Mouse (Mus musculus): Measurements from ENCODE around the gene Pak1. TPM values are rescaled to one million over a fixed set of nuclear protein-coding genes. Genes with fewer than 3 reads are reported as not detected.

Pak1 gene
- polyA plus RNA-seq, 1 experiment from 2014 or later = 28.8 TPM

DNA sequence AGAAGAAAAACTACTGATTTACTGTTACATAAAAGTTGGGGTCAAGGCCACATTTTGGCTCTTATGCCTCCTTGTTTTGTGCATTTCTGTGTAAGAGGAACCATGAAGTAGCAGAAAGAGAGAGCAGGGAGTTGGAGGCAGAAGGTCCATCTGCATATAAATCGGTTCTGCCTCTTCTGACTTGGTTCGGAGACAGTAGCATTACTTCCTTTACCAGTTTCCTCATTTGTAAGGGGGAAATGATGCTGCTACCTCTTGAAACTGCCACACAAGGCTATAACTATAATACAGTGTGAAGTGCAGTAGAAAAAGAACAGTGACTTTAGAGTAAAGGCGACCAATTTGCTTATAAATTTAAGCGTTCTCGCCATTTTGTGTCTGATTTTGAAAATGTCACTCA, 21.0 kb downstream of the Pak1 start:
- no peaks in the 10 kb centered on the region for H3K4me1 ChIP-seq (replicated peaks; ENCODE audit: control insufficient read depth, insufficient read depth, low read length)
- 85% methylated on average over 5 of the region's 5 CpGs for WGBS

DNA sequence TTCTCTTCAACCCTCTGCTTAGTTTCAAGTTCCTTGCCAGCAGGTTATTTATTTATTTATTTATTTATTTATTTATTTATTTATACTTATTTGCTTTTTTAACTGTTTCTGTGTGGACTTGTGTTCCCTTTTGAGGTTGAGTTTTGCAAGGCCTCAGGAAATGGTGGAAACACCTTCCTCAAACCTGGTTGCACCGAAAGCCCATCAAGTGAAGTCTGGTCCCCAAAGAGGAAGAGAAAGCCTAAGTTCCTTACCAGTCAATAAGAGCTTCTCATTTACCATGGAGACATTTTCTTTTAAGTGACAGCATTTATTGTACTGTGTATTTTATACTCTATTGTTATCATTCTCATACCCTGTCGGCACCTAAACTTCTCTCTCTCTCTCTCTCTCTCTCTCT, 33.5 kb downstream of the Pak1 start:
- Histone ChIP-seq H3K36me3 (ENCODE audit: control insufficient read depth, insufficient read depth) (no peaks in the 10 kb centered on the region), H3K4me3 (ENCODE audit: low read depth, low read length) (no peak overlapping the region), H3K27me3 (replicated peaks; ENCODE audit: control insufficient read depth, insufficient read depth, low read length) (no peaks in the 10 kb centered on the region), H3K9me3 (ENCODE audit: control insufficient read depth) (no peaks in the 10 kb centered on the region), H3K9ac (ENCODE audit: low read depth, low read length) (no peak overlapping the region), H3K4me2 (replicated peaks; ENCODE audit: low read depth) (no peak overlapping the region), H3K4me1 (replicated peaks; ENCODE audit: control insufficient read depth, insufficient read depth, low read length) (no peaks in the 10 kb centered on the region), H3K27ac (ENCODE audit: low read depth, low read length) (no peak overlapping the region)
- WGBS = 87% methylated on average over 2 of the region's 2 CpGs
- ATAC-seq = no peak
- no peak for TF ChIP-seq CTCF (IDR thresholded peaks at IDR 0.05; ENCODE audit: low read depth)

More for the DNA sequence above, 21.0 kb downstream of the Pak1 start:
- Histone ChIP-seq H3K4me2 (replicated peaks; ENCODE audit: low read depth) (no peak overlapping the region), H3K27ac (ENCODE audit: low read depth, low read length) (no peak overlapping the region), H3K27me3 (replicated peaks; ENCODE audit: control insufficient read depth, insufficient read depth, low read length) (no peaks in the 10 kb centered on the region), H3K36me3 (ENCODE audit: control insufficient read depth, insufficient read depth) (no peaks in the 10 kb centered on the region), H3K9ac (ENCODE audit: low read depth, low read length) (no peak overlapping the region), H3K4me3 (ENCODE audit: low read depth, low read length) (no peak overlapping the region), H3K9me3 (ENCODE audit: control insufficient read depth) (no peaks in the 10 kb centered on the region)
- no peak for TF ChIP-seq CTCF (IDR thresholded peaks at IDR 0.05; ENCODE audit: low read depth)
- ATAC-seq = no peak

DNA sequence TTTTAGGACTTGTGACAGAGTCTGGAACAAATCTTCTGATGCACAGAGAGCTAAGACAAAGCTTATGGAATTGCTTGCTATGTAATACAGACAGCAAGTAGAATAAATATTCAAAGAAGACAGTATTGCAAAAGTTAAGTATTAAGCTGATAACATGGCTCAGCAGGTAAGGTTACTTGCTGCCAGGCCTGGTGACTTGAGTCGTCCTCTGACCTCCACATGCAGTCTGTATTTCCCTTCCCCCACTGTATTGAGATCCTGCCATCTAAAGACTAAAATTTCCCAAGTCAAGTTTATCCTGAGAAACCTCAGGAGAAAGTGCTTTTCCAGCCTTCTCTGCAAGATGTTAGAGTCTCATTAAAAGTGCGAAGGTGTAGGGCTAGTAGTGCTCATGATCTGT, 40.8 kb downstream of the Pak1 start:
- Histone ChIP-seq H3K9ac (ENCODE audit: low read depth, low read length) (no peak overlapping the region), H3K4me3 (ENCODE audit: low read depth, low read length) (no peak overlapping the region), H3K4me2 (replicated peaks; ENCODE audit: low read depth) (no peak overlapping the region), H3K9me3 (ENCODE audit: control insufficient read depth) (no peaks in the 10 kb centered on the region), H3K27me3 (replicated peaks; ENCODE audit: control insufficient read depth, insufficient read depth, low read length) (no peaks in the 10 kb centered on the region), H3K36me3 (ENCODE audit: control insufficient read depth, insufficient read depth) (no peaks in the 10 kb centered on the region), H3K4me1 (replicated peaks; ENCODE audit: control insufficient read depth, insufficient read depth, low read length) (no peaks in the 10 kb centered on the region), H3K27ac (ENCODE audit: low read depth, low read length) (no peak overlapping the region)
- TF ChIP-seq CTCF (IDR thresholded peaks at IDR 0.05; ENCODE audit: low read depth) = no peak
- ATAC-seq = no peak
- 50% methylated on average over 2 of the region's 2 CpGs for WGBS

DNA sequence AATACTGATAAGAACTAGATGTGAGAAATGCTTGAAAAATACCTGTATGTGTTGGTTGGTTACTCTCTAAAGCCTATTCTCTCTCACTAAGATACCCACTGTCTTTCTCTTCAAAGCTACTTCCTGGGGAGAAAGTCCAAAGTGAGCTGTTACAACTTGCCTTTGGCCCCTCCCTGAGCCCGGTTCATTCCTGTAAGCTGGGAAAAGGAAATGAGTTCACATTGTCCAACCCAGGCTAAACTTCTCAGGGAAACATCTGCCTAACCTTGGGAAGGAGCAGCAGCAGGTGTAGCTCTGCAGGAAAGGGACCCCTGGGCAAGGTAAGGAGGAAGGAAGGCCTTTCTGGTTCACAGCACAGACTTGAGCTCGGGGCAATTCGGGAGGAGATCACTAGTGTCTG, 42.4 kb downstream of the Pak1 start:
- Histone ChIP-seq H3K4me1 (replicated peaks; ENCODE audit: control insufficient read depth, insufficient read depth, low read length) (no peaks in the 10 kb centered on the region), H3K4me3 (ENCODE audit: low read depth, low read length) (peak overlapping the region; percentile 24), H3K9ac (ENCODE audit: low read depth, low read length) (no peak overlapping the region), H3K27me3 (replicated peaks; ENCODE audit: control insufficient read depth, insufficient read depth, low read length) (no peaks in the 10 kb centered on the region), H3K36me3 (ENCODE audit: control insufficient read depth, insufficient read depth) (no peaks in the 10 kb centered on the region), H3K27ac (ENCODE audit: low read depth, low read length) (peak overlapping the region; percentile 88), H3K4me2 (replicated peaks; ENCODE audit: low read depth) (peak overlapping the region; percentile 56), H3K9me3 (ENCODE audit: control insufficient read depth) (no peaks in the 10 kb centered on the region)
- peak; percentile 90 for ATAC-seq
- 38% methylated on average over 3 of the region's 3 CpGs for WGBS
- no peak for TF ChIP-seq CTCF (IDR thresholded peaks at IDR 0.05; ENCODE audit: low read depth)

DNA sequence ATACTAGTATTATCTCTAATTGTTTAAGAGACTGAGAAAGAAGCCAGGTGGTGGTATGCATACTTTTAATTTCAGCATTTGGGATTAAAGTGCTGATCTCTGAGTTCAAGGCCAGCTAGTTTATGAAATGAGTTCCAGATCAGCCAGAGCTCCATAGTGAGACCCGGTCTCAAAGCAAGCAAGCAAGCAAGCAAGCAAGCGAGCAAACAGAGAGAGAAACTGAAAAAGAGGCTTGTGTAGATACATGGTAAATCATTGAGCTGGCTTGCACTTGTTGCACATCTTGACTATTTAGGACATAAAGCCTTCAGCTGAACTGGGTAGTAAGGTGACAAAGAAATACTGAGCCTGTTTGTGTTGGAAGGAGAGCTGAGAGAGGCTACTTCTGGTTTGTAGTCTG, 44.6 kb downstream of the Pak1 start:
- no peaks in the 10 kb centered on the region for H3K9me3 ChIP-seq (ENCODE audit: control insufficient read depth)
- no peaks in the 10 kb centered on the region for H3K36me3 ChIP-seq (ENCODE audit: control insufficient read depth, insufficient read depth)
- no peak overlapping the region for H3K9ac ChIP-seq (ENCODE audit: low read depth, low read length)
- WGBS = 32% methylated on average over 2 of the region's 2 CpGs
- H3K4me3 ChIP-seq (ENCODE audit: low read depth, low read length) = no peak overlapping the region
- no peak overlapping the region for H3K27ac ChIP-seq (ENCODE audit: low read depth, low read length)
- no peak for TF ChIP-seq CTCF (IDR thresholded peaks at IDR 0.05; ENCODE audit: low read depth)
- no peak overlapping the region for H3K4me2 ChIP-seq (replicated peaks; ENCODE audit: low read depth)
- no peaks in the 10 kb centered on the region for H3K4me1 ChIP-seq (replicated peaks; ENCODE audit: control insufficient read depth, insufficient read depth, low read length)
- no peak for ATAC-seq
- H3K27me3 ChIP-seq (replicated peaks; ENCODE audit: control insufficient read depth, insufficient read depth, low read length) = no peaks in the 10 kb centered on the region

DNA sequence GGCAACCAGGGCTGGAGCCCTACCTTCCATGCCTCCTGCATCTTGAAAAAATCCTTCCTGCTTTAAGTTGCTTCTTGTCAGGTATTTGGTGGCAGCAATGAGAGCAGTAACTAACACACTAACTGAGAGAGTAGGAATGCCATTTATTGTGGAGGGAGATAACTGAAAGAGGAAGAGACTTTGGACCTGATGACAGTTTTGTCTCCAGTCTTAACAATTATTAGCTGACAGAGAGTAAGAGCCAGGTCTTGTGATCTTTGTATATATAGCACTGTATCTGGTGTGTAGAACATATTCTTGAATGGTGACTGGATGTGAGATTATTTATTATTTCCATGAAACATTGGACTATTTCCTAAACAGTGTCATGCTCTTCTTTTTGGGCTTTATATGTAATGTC, 50.2 kb downstream of the Pak1 start:
- ATAC-seq = peak; percentile 70
- no peaks in the 10 kb centered on the region for H3K36me3 ChIP-seq (ENCODE audit: control insufficient read depth, insufficient read depth)
- no peak for TF ChIP-seq CTCF (IDR thresholded peaks at IDR 0.05; ENCODE audit: low read depth)
- no peak overlapping the region for H3K4me2 ChIP-seq (replicated peaks; ENCODE audit: low read depth)
- H3K4me3 ChIP-seq (ENCODE audit: low read depth, low read length) = no peak overlapping the region
- H3K9me3 ChIP-seq (ENCODE audit: control insufficient read depth) = no peaks in the 10 kb centered on the region
- no peak overlapping the region for H3K9ac ChIP-seq (ENCODE audit: low read depth, low read length)
- H3K4me1 ChIP-seq (replicated peaks; ENCODE audit: control insufficient read depth, insufficient read depth, low read length) = peaks cover 5% of the 10 kb centered on the region; the same call in 1 of the 2 replicates
- H3K27me3 ChIP-seq (replicated peaks; ENCODE audit: control insufficient read depth, insufficient read depth, low read length) = no peaks in the 10 kb centered on the region
- 0 out of 2 replicates have a peak overlapping the region, but pooled peaks have one; percentile 5 for H3K27ac ChIP-seq (ENCODE audit: low read depth, low read length)

DNA sequence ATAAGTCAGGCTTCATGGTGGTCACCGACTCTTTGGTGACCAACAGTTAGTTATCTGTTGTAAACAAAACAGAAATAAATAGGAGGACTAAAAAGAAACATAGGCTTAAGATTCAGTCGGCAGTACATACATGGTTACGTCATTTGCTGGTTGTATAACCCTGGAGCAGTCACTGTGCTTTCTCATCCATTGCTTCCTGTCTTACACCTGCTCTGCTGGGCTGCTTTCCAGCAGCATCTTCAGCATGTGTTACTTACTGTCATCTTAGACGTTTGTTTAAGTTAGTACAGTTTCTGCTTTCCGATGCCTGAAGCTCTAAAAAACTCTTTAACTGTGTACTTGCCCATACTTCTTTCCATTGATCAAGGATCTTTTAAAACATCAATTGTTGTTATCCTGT, 53.0 kb downstream of the Pak1 start:
- Histone ChIP-seq H3K4me3 (ENCODE audit: low read depth, low read length) (no peak overlapping the region), H3K36me3 (ENCODE audit: control insufficient read depth, insufficient read depth) (no peaks in the 10 kb centered on the region), H3K27me3 (replicated peaks; ENCODE audit: control insufficient read depth, insufficient read depth, low read length) (no peaks in the 10 kb centered on the region), H3K27ac (ENCODE audit: low read depth, low read length) (no peak overlapping the region), H3K9ac (ENCODE audit: low read depth, low read length) (no peak overlapping the region), H3K4me1 (replicated peaks; ENCODE audit: control insufficient read depth, insufficient read depth, low read length) (peaks cover 5% of the 10 kb centered on the region; the same call in 1 of the 2 replicates), H3K4me2 (replicated peaks; ENCODE audit: low read depth) (no peak overlapping the region), H3K9me3 (ENCODE audit: control insufficient read depth) (no peaks in the 10 kb centered on the region)
- WGBS = 46% methylated on average over 5 of the region's 5 CpGs
- ATAC-seq = no peak
- no peak for TF ChIP-seq CTCF (IDR thresholded peaks at IDR 0.05; ENCODE audit: low read depth)
